Mouse (Mus musculus): ENCODE results near the gene Nme1. TPM values are rescaled to one million over a fixed set of nuclear protein-coding genes. Genes with fewer than 3 reads are reported as not detected.
"Not testable (repeated sequence)": the region's sequence is repeated elsewhere in the genome, so short reads cannot be mapped to it uniquely, and the experiment has no call there.

Nme1 gene
- polyA plus RNA-seq, 1 experiment from 2014 or later: 263 TPM

DNA sequence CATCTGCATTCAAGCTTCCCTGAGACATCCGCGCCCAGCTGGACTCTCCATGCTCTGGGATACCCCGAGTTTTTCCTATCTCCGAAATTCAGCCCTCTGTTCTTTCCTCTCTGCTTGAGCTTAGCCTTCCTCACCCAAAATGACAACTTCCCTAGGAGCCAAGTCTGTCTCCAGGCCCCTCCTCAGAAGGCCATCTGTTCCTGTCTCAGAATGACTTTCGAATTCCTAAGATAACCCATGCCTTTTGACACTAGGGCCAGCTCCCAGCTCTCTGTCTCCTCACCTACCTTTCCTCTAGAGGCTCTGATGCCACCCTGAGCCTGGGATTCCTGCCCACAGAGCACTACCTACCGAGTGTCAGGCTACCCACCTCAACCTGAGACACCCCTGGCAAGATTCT is 12.2 kb downstream of the Nme1 start, which contains the start of gene Nme2:
Nme2 (minus strand) TSS at position 101 of the 400 bp plus-strand sequence.
- H3K27ac ChIP-seq: peak within 1 kb of the TSS; percentile 90
- peak within 1 kb of the TSS; percentile 71 for H3K4me3 ChIP-seq
- DNase-seq (ENCODE audit: low spot score): no peak
- peaks cover 27% of the 10 kb centered on the region for H3K4me1 ChIP-seq
- peaks cover 64% of the 10 kb centered on the region for H3K36me3 ChIP-seq
- no peaks in the 10 kb centered on the region for H3K27me3 ChIP-seq (ENCODE audit: insufficient read depth, poor library complexity, severe bottlenecking)
- no peaks in the 10 kb centered on the region for H3K9me3 ChIP-seq
- 3% methylated on average over 6 of the region's 6 CpGs for WGBS

DNA sequence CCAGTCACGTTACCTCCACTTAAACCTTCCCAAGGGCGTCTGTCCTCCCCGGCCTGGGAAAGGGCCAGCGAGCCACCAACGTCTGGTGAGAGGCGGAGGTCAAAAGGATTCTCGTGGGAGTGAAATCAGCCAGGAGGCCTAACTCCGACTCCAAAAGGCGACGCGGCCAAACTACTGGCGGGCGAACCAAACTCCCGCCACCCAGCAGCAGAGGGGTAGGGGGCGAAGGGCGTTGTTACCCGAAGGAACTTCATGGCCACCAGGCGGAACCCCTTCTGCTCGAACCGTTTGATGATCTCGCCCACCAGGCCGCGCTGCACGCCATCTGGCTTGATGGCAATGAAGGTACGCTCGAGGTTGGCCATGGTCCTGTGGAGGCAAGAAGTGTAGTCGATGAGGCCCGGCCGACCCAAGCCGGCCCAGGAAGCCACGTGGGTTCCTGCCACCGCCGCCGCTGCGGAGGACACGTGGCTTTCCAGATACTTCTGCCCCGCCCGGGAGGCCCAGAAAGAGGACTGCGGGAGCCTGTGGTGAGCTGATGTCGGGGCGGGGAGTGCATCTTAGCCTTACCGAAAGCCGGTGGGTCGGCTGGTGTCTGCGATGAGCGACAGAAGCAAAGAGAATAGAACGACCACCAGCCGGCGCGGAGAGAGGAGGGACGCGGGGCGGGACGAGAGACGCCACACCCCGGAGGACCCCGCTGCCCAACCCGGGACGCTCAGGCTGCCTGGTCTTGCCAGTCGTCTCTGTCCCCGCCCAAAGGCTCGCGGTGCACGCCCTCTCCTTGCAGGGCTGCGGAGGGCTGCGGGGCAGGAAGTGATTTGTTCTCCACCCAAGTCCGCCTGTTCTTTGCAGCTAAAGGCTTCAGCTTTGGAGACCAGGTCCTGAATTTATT is 12.8 kb downstream of the Nme1 start:
- H3K4me1 ChIP-seq: peaks cover 27% of the 10 kb centered on the region
- peak overlapping the region; percentile 71 for H3K4me3 ChIP-seq
- H3K27ac ChIP-seq: peak overlapping the region; percentile 90
- under 1% methylated on average over 66 of the region's 67 CpGs for WGBS
- peak; percentile 97 for DNase-seq (ENCODE audit: low spot score)
- H3K36me3 ChIP-seq: peaks cover 64% of the 10 kb centered on the region
- H3K27me3 ChIP-seq (ENCODE audit: insufficient read depth, poor library complexity, severe bottlenecking): no peaks in the 10 kb centered on the region
- H3K9me3 ChIP-seq: no peaks in the 10 kb centered on the region

DNA sequence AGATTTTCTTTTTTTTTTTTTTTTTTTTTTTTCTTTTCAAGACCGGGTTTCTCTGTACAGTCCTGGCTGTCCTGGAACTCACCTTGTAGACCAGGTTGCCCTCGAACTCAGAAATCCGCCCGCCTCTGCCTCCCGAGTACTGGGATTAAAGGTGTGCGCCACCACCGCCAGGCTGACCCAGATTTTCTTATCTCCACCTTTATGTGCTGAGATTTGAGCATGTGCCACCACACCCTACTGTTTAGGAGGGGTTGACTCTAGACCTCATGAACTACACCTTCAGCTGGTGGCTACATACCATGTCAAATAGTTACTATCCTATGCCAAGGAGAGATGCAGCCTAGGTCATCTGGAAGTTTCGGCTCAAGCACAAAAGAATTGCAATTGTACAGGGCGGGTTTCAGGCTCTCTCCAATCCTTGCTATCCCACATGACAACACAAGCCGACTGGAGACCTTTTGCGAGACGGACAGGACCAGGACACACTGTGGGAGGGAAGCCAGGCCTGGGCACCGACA is 13.5 kb downstream of the Nme1 start:
- peak overlapping the region; percentile 71 for H3K4me3 ChIP-seq
- peaks cover 64% of the 10 kb centered on the region for H3K36me3 ChIP-seq
- no peaks in the 10 kb centered on the region for H3K27me3 ChIP-seq (ENCODE audit: insufficient read depth, poor library complexity, severe bottlenecking)
- no peaks in the 10 kb centered on the region for H3K9me3 ChIP-seq
- H3K4me1 ChIP-seq: peaks cover 27% of the 10 kb centered on the region
- peak overlapping the region; percentile 90 for H3K27ac ChIP-seq
- DNase-seq (ENCODE audit: low spot score): no peak
- WGBS: 37% methylated on average over 13 of the region's 13 CpGs

DNA sequence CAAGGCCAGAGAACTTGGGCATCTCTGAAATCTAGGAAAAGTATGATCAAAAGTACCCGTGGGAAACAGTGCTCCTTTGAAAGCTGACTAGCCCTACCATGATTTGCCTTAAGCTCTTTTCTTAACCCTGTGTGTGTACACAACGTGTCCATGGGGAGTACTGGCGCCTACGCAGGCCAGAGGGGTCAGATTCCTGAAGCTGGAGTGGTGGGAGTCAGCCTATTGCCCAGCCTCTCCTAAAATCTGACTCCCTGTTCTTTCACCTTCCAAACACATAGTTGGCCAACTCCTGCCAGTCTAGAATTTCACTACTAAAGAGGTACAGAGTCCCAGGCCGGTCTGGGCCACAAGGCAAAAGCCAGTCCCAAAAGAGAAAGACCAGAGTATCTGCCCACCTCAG is 15.9 kb downstream of the Nme1 start:
- Histone ChIP-seq H3K36me3 (peaks cover 61% of the 10 kb centered on the region), H3K9me3 (no peaks in the 10 kb centered on the region), H3K27me3 (ENCODE audit: insufficient read depth, poor library complexity, severe bottlenecking) (no peaks in the 10 kb centered on the region), H3K4me1 (peaks cover 27% of the 10 kb centered on the region), H3K4me3 (no peak overlapping the region), H3K27ac (no peak overlapping the region)
- 83% methylated on average over 5 of the region's 5 CpGs for WGBS
- no peak for DNase-seq (ENCODE audit: low spot score)

DNA sequence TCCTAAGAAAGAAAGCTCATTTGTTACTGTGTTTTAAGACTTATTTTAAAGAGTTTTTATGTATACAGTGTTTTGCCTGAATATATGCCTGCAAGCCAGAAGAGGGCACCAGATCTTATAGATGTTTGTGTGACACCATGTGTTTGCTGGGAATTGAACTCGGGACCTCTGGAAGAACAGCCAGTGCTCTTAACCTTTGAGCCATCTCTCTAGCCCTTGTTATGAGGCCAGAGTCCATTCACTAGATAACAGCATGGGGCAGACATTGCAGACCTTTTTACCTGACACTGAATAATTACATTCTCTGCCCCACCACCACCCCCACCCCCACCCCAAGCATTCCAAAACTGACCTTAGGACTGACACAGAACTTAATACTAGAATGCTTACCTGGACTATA is 18.3 kb downstream of the Nme1 start:
- Histone ChIP-seq H3K4me3 (no peak overlapping the region), H3K27me3 (ENCODE audit: insufficient read depth, poor library complexity, severe bottlenecking) (no peaks in the 10 kb centered on the region), H3K27ac (no peak overlapping the region), H3K9me3 (no peaks in the 10 kb centered on the region), H3K36me3 (peaks cover 64% of the 10 kb centered on the region), H3K4me1 (peaks cover 18% of the 10 kb centered on the region)
- DNase-seq (ENCODE audit: low spot score): no peak
- 94% methylated on average over 1 of the region's 1 CpGs for WGBS

DNA sequence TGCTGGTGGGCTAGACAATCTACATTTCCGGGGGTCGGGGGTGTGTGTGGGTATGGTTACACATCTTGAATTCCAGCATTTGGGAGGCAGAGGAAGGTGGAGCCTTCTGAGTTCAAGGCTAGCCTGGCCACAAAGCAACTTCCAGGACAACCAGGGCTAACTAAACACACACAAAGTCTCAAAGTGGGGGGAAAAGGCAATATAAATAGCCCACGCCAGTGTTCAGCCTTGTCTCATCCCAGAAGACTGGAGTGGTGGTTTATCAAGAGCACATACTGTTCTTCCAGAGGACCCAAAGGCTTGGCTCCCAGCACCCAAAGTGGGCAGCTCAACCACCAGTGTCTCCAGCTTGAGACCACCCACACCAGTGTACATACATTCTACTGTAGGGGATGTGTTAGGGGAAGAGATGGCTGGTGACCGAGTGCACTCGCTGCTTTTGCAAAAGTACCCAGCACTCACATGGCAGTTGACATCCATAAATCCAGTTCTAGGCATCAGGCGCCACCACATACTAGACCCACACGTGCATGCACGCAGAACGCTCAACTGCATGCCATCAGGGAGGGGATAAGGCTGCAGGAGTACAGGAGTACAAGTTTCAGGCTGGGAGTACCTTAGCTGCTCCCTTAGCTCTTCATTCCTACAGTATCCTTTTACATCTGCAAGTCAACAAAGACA is 19.3 kb downstream of the Nme1 start:
- Histone ChIP-seq H3K27me3 (ENCODE audit: insufficient read depth, poor library complexity, severe bottlenecking) (no peaks in the 10 kb centered on the region), H3K4me3 (no peak overlapping the region), H3K36me3 (peaks cover 62% of the 10 kb centered on the region), H3K4me1 (peaks cover 11% of the 10 kb centered on the region), H3K27ac (no peak overlapping the region), H3K9me3 (no peaks in the 10 kb centered on the region)
- no peak for DNase-seq (ENCODE audit: low spot score)
- 89% methylated on average over 9 of the region's 9 CpGs for WGBS

DNA sequence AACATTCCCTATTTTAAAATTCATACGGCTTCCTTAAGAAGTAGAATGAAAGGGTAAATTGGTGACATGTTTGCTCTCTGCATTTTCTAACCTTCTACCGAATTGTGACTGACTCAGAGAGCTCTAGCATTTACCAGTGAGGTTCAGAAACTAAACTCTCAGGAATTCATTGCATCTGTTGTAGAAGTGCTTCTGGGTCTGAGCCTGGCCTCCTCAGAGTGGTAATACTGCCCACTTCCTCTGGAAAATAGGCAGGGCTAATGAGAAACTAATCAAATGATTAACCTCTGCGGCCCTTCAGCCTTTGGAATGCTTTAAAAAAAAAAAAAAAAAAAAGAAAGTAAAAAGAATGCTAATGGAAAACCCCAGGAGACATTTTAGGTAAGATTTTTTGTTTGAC is 23.3 kb downstream of the Nme1 start:
- no peak for DNase-seq (ENCODE audit: low spot score)
- no peaks in the 10 kb centered on the region for H3K9me3 ChIP-seq
- no peak overlapping the region for H3K27ac ChIP-seq
- no peak overlapping the region for H3K4me3 ChIP-seq
- no peaks in the 10 kb centered on the region for H3K4me1 ChIP-seq
- H3K36me3 ChIP-seq: peaks cover 43% of the 10 kb centered on the region
- WGBS: 84% methylated on average over 3 of the region's 3 CpGs
- H3K27me3 ChIP-seq (ENCODE audit: insufficient read depth, poor library complexity, severe bottlenecking): no peaks in the 10 kb centered on the region

DNA sequence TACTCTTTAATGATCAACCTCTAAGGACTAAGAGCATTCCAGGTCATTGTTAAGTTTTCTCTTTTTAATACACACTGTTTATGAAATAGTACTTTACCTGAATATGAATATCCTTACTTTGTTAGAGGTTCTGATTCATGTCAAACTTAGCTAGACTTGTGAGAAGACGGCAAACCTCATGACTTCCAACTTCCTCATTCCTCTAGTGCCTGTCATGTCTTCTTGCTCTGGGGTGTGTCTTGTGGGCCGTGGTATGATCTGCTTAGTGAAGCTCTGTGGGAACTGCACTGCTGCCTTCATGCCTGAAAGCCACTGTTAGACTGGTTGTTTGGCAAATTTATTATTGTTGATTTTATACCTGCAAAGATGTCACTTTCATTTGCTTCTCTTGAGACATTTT is 27.4 kb downstream of the Nme1 start:
- H3K36me3 ChIP-seq: peaks cover 40% of the 10 kb centered on the region
- no peaks in the 10 kb centered on the region for H3K4me1 ChIP-seq
- H3K27ac ChIP-seq: no peak overlapping the region
- 65% methylated on average over 2 of the region's 2 CpGs for whole genome bisulfite sequencing
- H3K9me3 ChIP-seq: no peaks in the 10 kb centered on the region
- no peaks in the 10 kb centered on the region for H3K27me3 ChIP-seq (ENCODE audit: insufficient read depth, poor library complexity, severe bottlenecking)
- no peak overlapping the region for H3K4me3 ChIP-seq
- no peak for DNase-seq (ENCODE audit: low spot score)

DNA sequence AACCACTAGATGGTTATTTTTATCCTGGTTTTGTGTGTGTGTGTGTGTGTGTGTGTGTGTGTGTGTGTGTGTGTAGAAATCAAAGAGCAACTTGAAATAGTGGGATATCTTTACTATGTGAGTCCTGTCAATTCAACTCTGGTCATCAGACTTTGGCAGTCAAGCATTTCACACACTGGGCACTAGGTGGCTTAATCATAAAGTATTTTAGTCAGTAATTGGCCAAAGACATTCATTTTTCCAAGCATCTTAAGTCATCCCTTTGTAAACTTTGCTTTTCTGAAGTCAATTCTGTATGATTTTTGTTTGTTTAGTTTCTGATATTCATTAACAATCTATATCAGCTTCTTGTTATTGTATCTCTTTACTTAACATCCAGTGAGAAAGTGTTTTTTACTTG is 39.2 kb downstream of the Nme1 start:
- Histone ChIP-seq H3K27me3 (ENCODE audit: insufficient read depth, poor library complexity, severe bottlenecking) (no peaks in the 10 kb centered on the region), H3K36me3 (peaks cover 95% of the 10 kb centered on the region), H3K4me1 (no peaks in the 10 kb centered on the region), H3K4me3 (no peak overlapping the region), H3K27ac (no peak overlapping the region), H3K9me3 (no peaks in the 10 kb centered on the region)
- DNase-seq (ENCODE audit: low spot score): no peak

DNA sequence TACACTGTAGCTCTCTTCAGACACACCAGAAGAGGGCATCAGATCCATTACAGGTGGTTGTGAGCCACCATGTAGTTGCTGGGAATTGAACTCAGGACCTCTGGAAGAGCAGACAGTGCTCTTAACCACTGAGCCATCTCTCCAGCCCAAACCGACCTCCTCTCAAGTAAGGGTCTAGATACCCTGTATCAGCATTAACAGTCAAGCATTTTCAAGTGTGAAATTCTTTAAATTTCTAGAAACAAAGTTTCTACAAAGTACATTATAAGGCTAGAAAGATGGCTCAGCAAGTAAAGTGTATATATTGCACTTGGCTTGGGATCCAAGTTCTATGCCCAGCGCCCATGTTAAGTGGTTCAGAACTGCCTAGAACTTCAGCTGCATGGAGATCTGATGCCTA is 53.3 kb downstream of the Nme1 start:
- WGBS: 91% methylated on average over 2 of the region's 2 CpGs
- H3K36me3 ChIP-seq: peaks cover 89% of the 10 kb centered on the region

DNA sequence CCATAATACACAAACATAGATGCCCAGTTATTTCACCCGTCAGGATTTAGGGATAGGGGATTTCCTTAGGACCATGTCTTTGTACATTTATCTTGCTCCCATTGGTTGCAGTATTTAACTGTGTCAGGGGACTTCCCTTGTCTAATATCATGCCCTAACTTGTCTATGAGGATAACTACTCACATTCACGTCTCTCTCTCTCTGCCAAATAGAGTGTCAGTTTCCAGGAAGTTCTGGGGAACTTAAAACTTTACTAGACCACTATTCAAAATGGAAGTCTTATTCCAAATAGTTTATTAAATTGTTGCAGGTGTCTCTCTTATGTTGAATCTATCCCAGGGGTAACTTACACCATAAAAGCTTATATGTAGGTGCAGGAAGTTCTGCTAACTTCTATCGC is 56.7 kb downstream of the Nme1 start:
- no peaks in the 10 kb centered on the region for H3K4me1 ChIP-seq
- H3K27me3 ChIP-seq (ENCODE audit: insufficient read depth, poor library complexity, severe bottlenecking): no peaks in the 10 kb centered on the region
- H3K4me3 ChIP-seq: no peak overlapping the region
- peaks cover 91% of the 10 kb centered on the region for H3K36me3 ChIP-seq
- no peak overlapping the region for H3K27ac ChIP-seq
- DNase-seq (ENCODE audit: low spot score): no peak
- no peaks in the 10 kb centered on the region for H3K9me3 ChIP-seq
- 89% methylated on average over 3 of the region's 3 CpGs for WGBS

More for the DNA sequence above, 53.3 kb downstream of the Nme1 start:
- DNase-seq (ENCODE audit: low spot score); H3K27me3 ChIP-seq (ENCODE audit: insufficient read depth, poor library complexity, severe bottlenecking); H3K4me3 ChIP-seq; H3K4me1 ChIP-seq; H3K27ac ChIP-seq; H3K9me3 ChIP-seq: not testable (repeated sequence)

DNA sequence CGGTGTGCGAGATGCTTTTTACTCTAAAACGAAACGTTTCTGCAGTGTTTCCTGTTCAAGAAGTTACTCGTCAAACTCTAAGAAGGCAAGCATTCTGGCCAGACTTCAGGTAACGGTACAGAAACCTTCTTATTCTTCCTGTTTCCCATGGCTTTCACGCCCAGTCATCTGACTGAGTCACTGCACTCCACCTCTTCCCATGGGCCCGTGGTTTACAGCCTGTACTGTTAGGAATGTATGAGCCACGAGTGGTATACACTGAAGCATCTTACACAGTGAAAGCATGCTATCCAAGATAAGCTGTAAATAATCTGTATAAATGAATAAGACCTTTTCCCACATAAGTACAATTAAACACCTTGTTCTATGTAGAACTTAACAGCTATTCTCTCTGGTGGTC is 59.5 kb downstream of the Nme1 start:
- no peaks in the 10 kb centered on the region for H3K4me1 ChIP-seq
- H3K27ac ChIP-seq: no peak overlapping the region
- no peak for DNase-seq (ENCODE audit: low spot score)
- 85% methylated on average over 9 of the region's 9 CpGs for WGBS
- H3K36me3 ChIP-seq: peaks cover 88% of the 10 kb centered on the region
- H3K4me3 ChIP-seq: no peak overlapping the region
- no peaks in the 10 kb centered on the region for H3K9me3 ChIP-seq
- H3K27me3 ChIP-seq (ENCODE audit: insufficient read depth, poor library complexity, severe bottlenecking): no peaks in the 10 kb centered on the region

DNA sequence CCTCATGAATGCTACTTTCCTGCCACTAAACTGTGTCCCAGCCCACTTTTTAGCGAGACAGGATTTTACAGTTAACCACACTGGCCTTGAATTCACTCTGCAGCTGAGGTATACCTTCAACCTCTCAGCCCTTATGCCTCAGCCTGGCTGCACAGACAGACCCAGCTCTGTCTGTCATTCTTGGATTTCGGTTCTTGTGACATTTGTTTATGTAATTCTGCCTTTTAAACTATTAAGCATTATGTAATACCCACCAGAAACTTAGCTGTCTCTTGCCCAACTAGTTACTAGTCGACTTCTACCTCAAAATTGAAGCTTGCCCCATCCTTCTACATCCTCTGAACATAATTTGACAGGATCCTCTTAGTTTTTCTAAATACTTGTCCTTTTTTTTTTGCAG is 60.5 kb downstream of the Nme1 start:
- no peak for DNase-seq (ENCODE audit: low spot score)
- H3K27ac ChIP-seq: no peak overlapping the region
- H3K27me3 ChIP-seq (ENCODE audit: insufficient read depth, poor library complexity, severe bottlenecking): no peaks in the 10 kb centered on the region
- no peaks in the 10 kb centered on the region for H3K4me1 ChIP-seq
- H3K4me3 ChIP-seq: no peak overlapping the region
- peaks cover 80% of the 10 kb centered on the region for H3K36me3 ChIP-seq
- no peaks in the 10 kb centered on the region for H3K9me3 ChIP-seq
- WGBS: 88% methylated on average over 3 of the region's 3 CpGs
